Mouse (Mus musculus): ENCODE data around the gene Cdc42se2.

GRCm38 (mm10) chr11:54782253-54782652, 5.2 kb downstream of the Cdc42se2 start:
- TF ChIP-seq TAL1 (IDR thresholded peaks at IDR 0.05; ENCODE audit: low read length): no peak
- no peak for TF ChIP-seq GATA1 (IDR thresholded peaks at IDR 0.05; ENCODE audit: low read length)
